Mouse (Mus musculus): ENCODE measurements around the gene Hist1h2ag. TPM values are rescaled to one million over a fixed set of nuclear protein-coding genes. Genes with fewer than 3 reads are reported as not detected.
A peak's percentile ranks its signal among the peaks of the same experiment; 100 is the strongest.

The Hist1h2ag gene
- polyA plus RNA-seq, 1 experiment from 2014 or later: 19.7 TPM

DNA sequence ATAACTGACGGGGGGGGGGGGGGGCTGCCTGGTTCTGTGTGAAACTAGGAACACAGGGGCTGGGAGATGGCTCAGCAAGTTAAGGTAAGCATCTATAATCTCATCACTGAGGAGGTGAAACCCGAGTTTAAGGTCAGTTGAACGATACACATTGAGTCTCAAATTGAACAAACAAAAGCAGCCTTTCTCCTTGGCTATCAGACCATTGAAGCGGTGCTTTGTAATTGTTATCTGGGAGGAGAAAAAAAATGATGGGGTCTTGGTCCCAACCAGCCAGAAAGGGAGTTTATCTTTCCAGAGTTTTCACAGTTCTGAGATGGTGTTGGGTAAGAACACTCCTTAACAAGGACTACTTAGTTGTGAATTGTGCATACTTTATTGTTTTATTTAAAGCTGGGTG lies 44.9 kb downstream of the Hist1h2ag start:
- H3K27me3 ChIP-seq (ENCODE audit: control insufficient read depth, insufficient read depth, low read length): peaks cover 59% of the 10 kb centered on the region
- no peaks in the 10 kb centered on the region for H3K9me3 ChIP-seq (replicated peaks; ENCODE audit: control insufficient read depth, low read length)
- ATAC-seq (replicated peaks; ENCODE audit: insufficient number of reproducible peaks, low FRiP score, low TSS enrichment): no peak
- no peaks in the 10 kb centered on the region for H3K36me3 ChIP-seq (ENCODE audit: control insufficient read depth, insufficient read depth, low read length)
- no peak overlapping the region for H3K27ac ChIP-seq (ENCODE audit: low read depth, low read length)
- peak overlapping the region; percentile 47 for H3K4me3 ChIP-seq (ENCODE audit: low read depth, low read length)
- H3K9ac ChIP-seq (ENCODE audit: low read depth, low read length): no peak overlapping the region
- H3K4me1 ChIP-seq (ENCODE audit: control insufficient read depth, insufficient read depth, low read length): no peaks in the 10 kb centered on the region
- H3K4me2 ChIP-seq: peak overlapping the region; percentile 79
- WGBS (ENCODE audit: insufficient replicate concordance): 0% methylated on average over 4 of the region's 4 CpGs

DNA sequence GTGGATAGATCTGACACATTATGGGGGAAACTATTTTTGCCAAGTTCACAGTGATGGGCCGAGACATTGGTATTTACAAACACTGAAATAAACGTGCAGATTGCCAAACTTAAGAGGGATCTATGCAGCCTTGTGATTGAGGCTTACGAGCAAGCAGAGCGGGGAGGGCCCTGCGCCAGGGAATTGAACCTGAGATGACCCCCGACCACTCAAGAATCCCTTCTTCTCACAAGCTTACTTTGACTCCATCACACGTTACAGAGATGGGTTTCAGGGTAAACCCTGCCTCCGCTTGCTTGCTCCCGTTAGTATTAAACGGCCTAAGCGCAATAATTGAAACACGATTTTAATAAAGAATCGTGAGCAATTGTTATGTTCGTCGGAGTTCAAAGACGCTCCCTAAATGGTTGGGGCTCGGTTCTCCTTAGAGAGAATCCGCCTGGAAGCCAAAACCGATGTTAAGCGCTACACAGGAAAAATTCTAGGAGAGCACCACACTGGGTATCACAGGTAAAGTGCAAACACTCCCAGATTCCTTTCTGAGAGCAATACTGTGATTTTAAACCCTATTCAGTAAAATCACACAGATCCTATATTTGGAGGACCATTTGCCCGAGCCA lies 45.4 kb downstream of the Hist1h2ag start:
- H3K36me3 ChIP-seq (ENCODE audit: control insufficient read depth, insufficient read depth, low read length): no peaks in the 10 kb centered on the region
- 2% methylated on average over 21 of the region's 21 CpGs for WGBS (ENCODE audit: insufficient replicate concordance)
- no peak overlapping the region for H3K9ac ChIP-seq (ENCODE audit: low read depth, low read length)
- no peak for ATAC-seq (replicated peaks; ENCODE audit: insufficient number of reproducible peaks, low FRiP score, low TSS enrichment)
- H3K27ac ChIP-seq (ENCODE audit: low read depth, low read length): no peak overlapping the region
- H3K4me3 ChIP-seq (ENCODE audit: low read depth, low read length): peak overlapping the region; percentile 47
- peak overlapping the region; percentile 79 for H3K4me2 ChIP-seq
- peaks cover 54% of the 10 kb centered on the region for H3K27me3 ChIP-seq (ENCODE audit: control insufficient read depth, insufficient read depth, low read length)
- H3K4me1 ChIP-seq (ENCODE audit: control insufficient read depth, insufficient read depth, low read length): no peaks in the 10 kb centered on the region
- no peaks in the 10 kb centered on the region for H3K9me3 ChIP-seq (replicated peaks; ENCODE audit: control insufficient read depth, low read length)

GRCm38 (mm10) chr13:21996840-21997185 lies 45.9 kb downstream of the Hist1h2ag start:
- H3K4me3 ChIP-seq (ENCODE audit: low read depth, low read length): peak overlapping the region; percentile 47
- ATAC-seq (replicated peaks; ENCODE audit: insufficient number of reproducible peaks, low FRiP score, low TSS enrichment): no peak
- peaks cover 49% of the 10 kb centered on the region for H3K27me3 ChIP-seq (ENCODE audit: control insufficient read depth, insufficient read depth, low read length)
- H3K36me3 ChIP-seq (ENCODE audit: control insufficient read depth, insufficient read depth, low read length): no peaks in the 10 kb centered on the region
- no peaks in the 10 kb centered on the region for H3K4me1 ChIP-seq (ENCODE audit: control insufficient read depth, insufficient read depth, low read length)
- WGBS (ENCODE audit: insufficient replicate concordance): 1% methylated on average over 13 of the region's 13 CpGs
- H3K9ac ChIP-seq (ENCODE audit: low read depth, low read length): no peak overlapping the region
- H3K9me3 ChIP-seq (replicated peaks; ENCODE audit: control insufficient read depth, low read length): no peaks in the 10 kb centered on the region
- peak overlapping the region; percentile 79 for H3K4me2 ChIP-seq
- H3K27ac ChIP-seq (ENCODE audit: low read depth, low read length): no peak overlapping the region

GRCm38 (mm10) chr13:21996101-21996839 lies 46.5 kb downstream of the Hist1h2ag start:
- peaks cover 43% of the 10 kb centered on the region for H3K27me3 ChIP-seq (ENCODE audit: control insufficient read depth, insufficient read depth, low read length)
- ATAC-seq (replicated peaks; ENCODE audit: insufficient number of reproducible peaks, low FRiP score, low TSS enrichment): no peak
- H3K36me3 ChIP-seq (ENCODE audit: control insufficient read depth, insufficient read depth, low read length): no peaks in the 10 kb centered on the region
- no peak overlapping the region for H3K9ac ChIP-seq (ENCODE audit: low read depth, low read length)
- no peaks in the 10 kb centered on the region for H3K4me1 ChIP-seq (ENCODE audit: control insufficient read depth, insufficient read depth, low read length)
- H3K27ac ChIP-seq (ENCODE audit: low read depth, low read length): no peak overlapping the region
- peak overlapping the region; percentile 57 for H3K4me3 ChIP-seq (ENCODE audit: low read depth, low read length)
- peak overlapping the region; percentile 79 for H3K4me2 ChIP-seq
- WGBS (ENCODE audit: insufficient replicate concordance): 2% methylated on average over 12 of the region's 12 CpGs
- 0 out of 2 replicates have a peak, but pooled peaks cover 2% of the 10 kb centered on the region for H3K9me3 ChIP-seq (replicated peaks; ENCODE audit: control insufficient read depth, low read length)

- no peak; the same call in 1 of the 2 replicates for ATAC-seq (replicated peaks; ENCODE audit: insufficient number of reproducible peaks, low FRiP score, low TSS enrichment)
- under 1% methylated on average over 21 of the region's 21 CpGs for WGBS (ENCODE audit: insufficient replicate concordance)
- peaks cover 35% of the 10 kb centered on the region for H3K27me3 ChIP-seq (ENCODE audit: control insufficient read depth, insufficient read depth, low read length)
- H3K9ac ChIP-seq (ENCODE audit: low read depth, low read length): peak overlapping the region; percentile 43; the same call in 1 of the 2 replicates
- H3K36me3 ChIP-seq (ENCODE audit: control insufficient read depth, insufficient read depth, low read length): no peaks in the 10 kb centered on the region
- peak overlapping the region; percentile 79 for H3K4me2 ChIP-seq
- no peaks in the 10 kb centered on the region for H3K4me1 ChIP-seq (ENCODE audit: control insufficient read depth, insufficient read depth, low read length)
- H3K27ac ChIP-seq (ENCODE audit: low read depth, low read length): no peak overlapping the region
- H3K4me3 ChIP-seq (ENCODE audit: low read depth, low read length): peak overlapping the region; percentile 57
- H3K9me3 ChIP-seq (replicated peaks; ENCODE audit: control insufficient read depth, low read length): 0 out of 2 replicates have a peak, but pooled peaks cover 3% of the 10 kb centered on the region
Measured at GRCm38 (mm10) chr13:21995331-21995914, 47.3 kb downstream of the Hist1h2ag start.

- H3K27ac ChIP-seq (ENCODE audit: low read depth, low read length): no peak overlapping the region
- H3K9me3 ChIP-seq (replicated peaks; ENCODE audit: control insufficient read depth, low read length): 0 out of 2 replicates have a peak, but pooled peaks cover 3% of the 10 kb centered on the region
- H3K9ac ChIP-seq (ENCODE audit: low read depth, low read length): peak overlapping the region; percentile 43; the same call in 1 of the 2 replicates
- peaks cover 30% of the 10 kb centered on the region for H3K27me3 ChIP-seq (ENCODE audit: control insufficient read depth, insufficient read depth, low read length)
- peak overlapping the region; percentile 57 for H3K4me3 ChIP-seq (ENCODE audit: low read depth, low read length)
- 3% methylated on average over 8 of the region's 8 CpGs for WGBS (ENCODE audit: insufficient replicate concordance)
- ATAC-seq (replicated peaks; ENCODE audit: insufficient number of reproducible peaks, low FRiP score, low TSS enrichment): no peak
- H3K4me1 ChIP-seq (ENCODE audit: control insufficient read depth, insufficient read depth, low read length): no peaks in the 10 kb centered on the region
- H3K36me3 ChIP-seq (ENCODE audit: control insufficient read depth, insufficient read depth, low read length): no peaks in the 10 kb centered on the region
- H3K4me2 ChIP-seq: peak overlapping the region; percentile 79
Measured at GRCm38 (mm10) chr13:21994896-21995295, 47.8 kb downstream of the Hist1h2ag start.

DNA sequence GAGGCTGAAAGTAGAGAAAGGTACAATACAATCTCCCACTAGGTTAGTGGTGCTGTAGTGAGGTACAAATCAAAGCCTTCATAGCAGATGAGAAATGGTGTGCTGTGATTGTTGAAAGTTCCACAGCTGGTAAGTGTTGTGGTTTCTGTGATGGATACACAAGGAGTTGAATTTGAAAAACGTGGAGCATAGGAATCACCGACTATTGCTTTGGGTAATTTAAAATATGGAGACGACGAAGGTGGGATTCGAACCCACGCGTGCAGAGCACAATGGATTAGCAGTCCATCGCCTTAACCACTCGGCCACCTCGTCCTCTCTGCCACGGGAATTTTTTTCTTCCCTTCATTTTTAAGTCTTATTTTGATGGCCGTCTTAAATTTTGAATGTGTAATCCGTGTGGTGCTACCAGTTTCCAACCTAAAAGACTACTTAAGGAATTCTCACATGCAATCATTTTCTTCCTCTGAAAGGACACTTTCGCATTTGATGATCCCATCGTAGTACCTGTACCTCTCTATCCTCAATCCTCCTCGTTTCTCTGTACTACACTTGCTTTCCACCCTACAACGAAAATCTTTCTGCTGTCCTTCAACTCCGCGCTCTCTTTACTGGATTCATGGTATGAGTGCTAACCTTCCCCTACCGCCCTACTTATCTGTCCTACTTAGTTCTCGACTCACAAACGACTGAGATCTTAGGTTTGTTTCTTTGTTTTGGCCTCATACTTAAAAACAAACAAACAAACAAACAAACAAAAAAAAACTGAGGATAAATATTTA lies 48.6 kb downstream of the Hist1h2ag start:
- Histone ChIP-seq H3K4me3 (ENCODE audit: low read depth, low read length) (peak overlapping the region; percentile 26), H3K4me2 (peak overlapping the region; percentile 79), H3K27ac (ENCODE audit: low read depth, low read length) (no peak overlapping the region), H3K36me3 (ENCODE audit: control insufficient read depth, insufficient read depth, low read length) (no peaks in the 10 kb centered on the region), H3K9me3 (replicated peaks; ENCODE audit: control insufficient read depth, low read length) (0 out of 2 replicates have a peak, but pooled peaks cover 3% of the 10 kb centered on the region), H3K9ac (ENCODE audit: low read depth, low read length) (no peak overlapping the region), H3K4me1 (ENCODE audit: control insufficient read depth, insufficient read depth, low read length) (no peaks in the 10 kb centered on the region), H3K27me3 (ENCODE audit: control insufficient read depth, insufficient read depth, low read length) (peaks cover 22% of the 10 kb centered on the region)
- under 1% methylated on average over 22 of the region's 22 CpGs for WGBS (ENCODE audit: insufficient replicate concordance)
- ATAC-seq (replicated peaks; ENCODE audit: insufficient number of reproducible peaks, low FRiP score, low TSS enrichment): no peak

- Histone ChIP-seq H3K4me3 (ENCODE audit: low read depth, low read length) (no peak overlapping the region), H3K27me3 (ENCODE audit: control insufficient read depth, insufficient read depth, low read length) (peaks cover 7% of the 10 kb centered on the region), H3K4me1 (ENCODE audit: control insufficient read depth, insufficient read depth, low read length) (no peaks in the 10 kb centered on the region), H3K4me2 (no peak overlapping the region), H3K9ac (ENCODE audit: low read depth, low read length) (no peak overlapping the region), H3K27ac (ENCODE audit: low read depth, low read length) (no peak overlapping the region), H3K36me3 (ENCODE audit: control insufficient read depth, insufficient read depth, low read length) (no peaks in the 10 kb centered on the region), H3K9me3 (replicated peaks; ENCODE audit: control insufficient read depth, low read length) (0 out of 2 replicates have a peak, but pooled peaks cover 3% of the 10 kb centered on the region)
- ATAC-seq (replicated peaks; ENCODE audit: insufficient number of reproducible peaks, low FRiP score, low TSS enrichment): no peak
- 76% methylated on average over 5 of the region's 5 CpGs for WGBS (ENCODE audit: insufficient replicate concordance)
Measured at GRCm38 (mm10) chr13:21992550-21992949, 50.2 kb downstream of the Hist1h2ag start.

Data from heart, embryonic 11.5 days (tissue).